Mouse (Mus musculus) heart, postnatal 4 days (tissue): ENCODE results near the gene Rassf7. TPM values are rescaled to one million over a fixed set of nuclear protein-coding genes. Genes with fewer than 3 reads are reported as not detected.

ENCODE experiments used
- DNase-seq: peaks from one replicate; pipeline ENCODE4 v3.0.0; 2021
- total RNA-seq, 2 experiments: library from RNA; stranded (reverse); gene quantifications; 2 replicates each; pipeline ENCODE4 v1.2.3; 2021

Gene Rassf7
- total RNA-seq, result 1 to 10 TPM; 4.1 to 6.1 TPM

DNA sequence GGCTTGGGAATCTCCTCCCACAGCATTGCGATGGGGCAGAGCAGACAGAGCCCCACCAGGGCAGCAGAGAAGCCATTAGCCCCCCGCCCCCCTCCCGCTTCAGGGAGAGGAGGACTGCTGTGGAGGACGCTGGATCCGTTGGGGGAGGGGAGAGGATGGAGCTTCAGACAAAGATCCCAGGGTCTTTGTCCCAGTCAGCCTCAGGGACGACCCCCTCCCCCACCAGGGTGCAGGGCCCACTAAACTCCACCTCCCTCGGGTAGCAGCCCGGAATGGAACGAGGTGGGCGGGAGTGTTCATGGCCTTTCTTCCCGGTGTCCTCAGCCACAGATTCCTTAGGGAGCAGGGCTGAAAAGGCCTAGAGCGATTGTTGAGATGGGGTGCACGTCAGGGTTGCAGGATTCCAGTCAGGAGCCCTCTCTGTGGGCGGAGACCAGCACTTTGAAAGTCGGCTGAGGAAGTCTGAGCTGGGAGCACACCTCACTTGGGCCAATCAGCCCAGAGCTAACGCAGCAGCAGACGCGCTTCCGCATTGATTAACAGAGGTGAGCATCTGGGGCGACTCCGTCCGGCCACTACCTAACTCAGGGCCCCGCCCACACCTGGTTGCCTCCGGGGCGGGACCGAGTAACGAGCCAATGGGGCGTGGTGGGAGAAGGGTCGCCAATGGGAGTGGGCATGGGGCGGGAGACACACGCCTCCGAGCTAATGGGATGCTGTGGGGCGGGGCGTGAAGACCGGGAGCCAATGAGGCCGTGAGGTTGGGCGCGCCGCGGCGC is at the start of gene Rassf7:
Gene Rassf7 (plus strand): TSS at position 760 of the 779 bp plus-strand sequence.
- DNase-seq, result peak; percentile 91

DNA sequence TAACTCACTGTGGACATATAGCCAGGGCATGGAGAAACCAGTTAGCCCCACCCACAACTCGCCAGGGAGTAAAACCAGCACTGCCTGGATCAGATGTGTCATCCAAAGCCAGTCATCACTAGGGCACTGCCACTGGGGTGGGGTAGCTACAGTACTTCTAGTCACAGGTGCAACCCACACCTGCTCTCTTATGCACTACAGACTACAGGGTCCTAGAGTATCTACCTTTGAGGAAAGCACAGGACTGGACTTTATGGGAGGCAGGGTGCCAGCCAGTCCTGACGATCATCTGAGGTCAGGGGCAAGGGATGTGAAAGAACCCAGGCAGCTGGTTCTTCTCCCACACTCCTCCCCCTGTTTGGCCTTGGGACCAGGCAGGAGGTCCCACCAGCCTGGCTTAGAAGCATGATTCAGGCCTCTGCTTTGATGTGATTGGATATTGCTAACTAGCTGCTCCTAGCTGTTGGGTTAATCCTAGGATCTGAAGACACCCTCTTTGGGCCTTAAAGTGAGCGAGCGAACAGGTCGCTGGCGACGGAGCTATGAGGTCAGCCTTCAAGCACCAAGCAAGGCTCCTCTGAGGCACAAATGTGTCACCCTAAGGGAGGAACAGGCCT is 47.7 kb upstream of the Rassf7 start:
- peak; percentile 50 for DNase-seq

DNA sequence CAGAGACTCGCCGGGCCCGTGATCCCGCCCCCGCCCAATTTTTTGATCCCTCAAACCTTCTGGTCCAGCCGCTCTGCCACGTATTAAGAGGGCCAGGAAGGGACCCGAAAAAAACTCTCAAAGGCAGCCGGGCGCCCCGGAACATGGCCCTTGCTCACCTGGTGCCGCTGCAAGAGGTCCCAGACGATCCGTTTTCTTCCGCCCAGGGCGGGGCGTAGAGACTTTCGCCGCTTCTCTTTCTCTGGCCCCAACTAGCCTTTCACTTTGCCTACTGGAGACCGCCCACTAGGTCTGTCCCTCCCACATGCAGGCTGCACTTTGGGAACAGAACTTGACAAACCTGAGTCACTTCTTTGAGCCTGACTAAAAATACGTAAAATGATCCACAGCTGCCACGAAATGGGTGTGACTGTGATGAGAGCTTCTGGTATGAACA is 47.1 kb upstream of the Rassf7 start:
- peak; percentile 62 for DNase-seq

DNA sequence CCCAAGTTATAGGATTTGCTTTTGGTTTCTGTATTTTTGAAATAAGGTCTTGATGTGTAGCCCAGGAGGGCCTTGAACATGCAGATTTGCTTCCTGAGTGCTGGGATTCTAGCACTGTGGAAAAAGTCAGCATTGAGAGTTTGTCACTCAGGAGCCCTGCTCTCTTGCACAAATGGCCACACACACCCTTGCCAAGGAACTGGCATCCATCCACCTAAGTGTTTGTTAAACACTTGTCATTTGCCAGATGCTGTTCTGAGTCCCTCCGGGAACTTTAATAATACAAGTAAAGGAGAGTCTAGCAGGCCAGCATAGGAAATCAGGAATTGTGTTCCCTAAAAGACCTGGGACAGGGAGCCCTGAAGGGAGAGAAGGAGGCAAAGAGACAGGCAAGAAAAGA is 46.4 kb upstream of the Rassf7 start:
- DNase-seq, result no peak

DNA sequence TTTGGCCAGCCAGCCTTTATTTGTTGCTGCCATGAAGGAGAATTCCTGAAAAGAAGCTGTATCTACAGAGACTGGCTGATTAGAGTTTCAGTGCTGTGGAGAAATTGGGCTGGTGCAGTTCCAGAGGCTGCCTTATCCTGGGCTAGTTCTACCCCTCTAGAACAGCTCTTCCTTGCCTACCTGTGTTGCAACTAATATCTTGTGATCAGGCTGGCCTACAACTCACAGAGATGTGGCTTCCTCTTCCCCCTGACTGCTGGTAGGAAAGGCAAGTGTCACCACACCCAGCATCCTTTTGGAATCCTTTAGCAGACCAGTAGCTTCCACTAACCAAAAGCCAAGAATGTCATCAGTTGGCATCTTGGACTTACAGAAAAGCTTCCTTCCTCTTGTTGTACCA is 45.8 kb upstream of the Rassf7 start:
- no peak for DNase-seq

DNA sequence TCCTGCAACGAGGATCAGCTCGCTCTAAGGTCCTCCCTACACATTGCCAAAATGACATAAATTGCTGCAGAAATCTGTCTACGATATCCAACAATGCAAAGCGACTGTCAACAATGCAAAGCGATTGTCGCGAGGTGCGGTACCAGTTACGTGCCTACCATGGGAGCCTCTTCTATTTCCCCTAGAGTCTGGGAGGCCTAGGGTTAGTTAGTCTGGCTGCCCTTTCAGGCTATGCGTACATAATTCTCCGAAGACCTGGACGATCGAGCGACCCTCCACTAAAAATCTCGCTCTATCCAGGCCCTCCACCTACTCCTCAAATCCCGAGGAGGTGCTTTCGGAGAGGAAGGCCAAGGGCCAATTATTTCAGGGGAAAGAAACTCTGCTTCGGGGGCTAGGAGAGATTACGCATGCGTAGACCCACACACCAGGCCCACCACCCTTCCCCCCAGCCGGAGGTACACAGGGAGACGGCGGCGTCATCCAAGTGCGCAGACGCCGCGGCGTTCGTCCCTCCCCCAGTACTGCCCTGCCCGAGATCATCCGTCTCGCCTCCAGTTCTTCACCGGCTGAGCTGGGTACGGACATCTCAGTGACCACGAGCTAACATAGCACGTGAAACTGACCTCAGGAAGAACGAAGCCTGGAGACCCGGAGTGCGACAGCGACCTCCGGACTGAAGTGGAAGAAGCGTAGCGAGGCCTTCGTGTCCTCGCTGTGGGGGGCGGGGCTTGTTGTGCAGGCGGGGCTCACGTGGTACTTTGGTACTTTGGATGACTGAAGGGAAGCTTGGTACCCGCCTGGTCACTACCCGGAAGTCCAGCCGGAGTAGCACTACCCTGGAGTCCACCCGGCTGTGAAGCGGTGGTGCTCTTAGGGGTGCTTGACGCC is 43.3 kb upstream of the Rassf7 start, which contains the start of gene Rnh1:
Gene Rnh1 (minus strand): TSS at position 742 of the 891 bp plus-strand sequence.
- DNase-seq, result peak; percentile 92

DNA sequence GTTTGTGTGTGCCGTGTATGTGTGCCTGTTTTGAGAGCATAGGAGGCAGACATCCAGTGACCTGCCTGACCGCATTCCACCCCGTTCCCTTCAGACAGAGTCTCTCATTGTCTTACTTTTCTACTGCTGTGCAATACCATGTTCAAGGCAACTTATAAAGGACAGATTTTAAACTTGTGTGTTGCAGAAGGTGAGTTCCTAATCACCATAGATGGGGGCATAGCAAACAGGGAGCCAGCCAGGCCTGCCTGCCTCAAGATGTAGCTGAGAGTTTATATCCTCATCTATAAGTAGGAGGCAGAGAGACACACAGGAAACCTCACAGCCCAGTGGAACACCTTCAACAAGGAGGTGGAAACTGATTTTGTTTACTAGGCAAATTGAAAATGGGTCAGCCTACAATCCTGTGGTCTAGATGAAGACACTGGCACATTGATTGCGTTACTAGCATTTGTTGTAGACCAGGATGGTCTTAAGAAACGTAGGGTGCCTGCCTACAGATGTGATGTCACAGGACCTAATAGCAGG is 42.3 kb upstream of the Rassf7 start:
- DNase-seq, result no peak

DNA sequence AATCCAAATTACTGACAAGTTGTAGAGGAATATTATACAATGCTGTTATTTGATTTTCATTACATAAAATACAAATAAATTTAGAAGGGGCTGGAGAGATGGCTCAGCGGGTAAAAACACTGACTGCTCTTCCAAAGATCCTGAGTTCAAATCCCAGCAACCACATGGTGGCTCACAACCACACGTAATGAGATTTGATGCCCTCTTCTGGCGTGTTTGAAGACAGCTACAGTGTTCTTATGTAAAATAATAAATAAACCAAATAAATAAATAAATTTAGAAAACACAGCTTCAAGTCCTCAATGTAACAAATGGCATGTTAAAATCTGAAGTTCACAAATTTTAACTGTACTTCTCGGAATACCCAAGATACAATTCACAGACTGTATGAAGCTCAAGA is 40.6 kb upstream of the Rassf7 start:
- DNase-seq, result no peak

DNA sequence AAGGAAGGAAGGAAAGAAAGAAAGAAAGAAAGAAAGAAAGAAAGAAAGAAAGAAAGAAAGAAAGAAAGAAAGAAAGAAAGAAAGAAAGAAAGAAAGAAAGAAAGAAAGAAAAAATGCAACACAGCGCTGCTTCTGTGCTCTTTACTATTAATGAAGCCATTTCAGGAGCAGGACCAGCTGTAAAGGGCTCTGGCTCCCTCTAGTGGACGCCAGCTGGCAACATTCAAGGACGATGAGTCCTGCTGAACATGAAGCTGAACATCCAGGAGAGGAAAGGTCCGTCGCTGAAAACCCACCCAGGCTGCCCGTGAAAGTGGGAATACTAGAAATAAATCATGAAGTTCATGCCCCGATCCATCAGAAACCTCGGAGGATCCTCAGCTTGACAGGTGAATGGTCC is 39.5 kb upstream of the Rassf7 start:
- DNase-seq, result peak; percentile 91

DNA sequence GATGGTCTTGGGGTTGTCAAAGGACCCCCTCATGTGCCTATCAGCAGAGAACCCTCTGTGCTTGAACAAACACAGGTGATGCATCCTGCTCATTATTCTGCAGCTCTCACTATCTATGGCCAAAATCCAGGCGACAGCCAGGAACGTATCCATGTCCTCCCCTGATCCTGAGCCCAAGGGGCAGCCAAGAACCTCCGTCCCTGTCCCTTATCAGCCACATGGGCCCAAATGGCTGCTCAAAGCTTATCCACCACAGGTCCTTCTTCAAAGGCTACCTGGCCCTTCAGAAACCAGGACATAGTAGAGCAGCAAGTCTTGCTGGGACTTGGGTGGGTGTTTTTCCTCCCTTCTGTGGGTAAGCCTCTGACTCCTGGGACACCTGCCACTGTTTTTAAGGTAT is 27.5 kb upstream of the Rassf7 start:
- DNase-seq, result no peak

DNA sequence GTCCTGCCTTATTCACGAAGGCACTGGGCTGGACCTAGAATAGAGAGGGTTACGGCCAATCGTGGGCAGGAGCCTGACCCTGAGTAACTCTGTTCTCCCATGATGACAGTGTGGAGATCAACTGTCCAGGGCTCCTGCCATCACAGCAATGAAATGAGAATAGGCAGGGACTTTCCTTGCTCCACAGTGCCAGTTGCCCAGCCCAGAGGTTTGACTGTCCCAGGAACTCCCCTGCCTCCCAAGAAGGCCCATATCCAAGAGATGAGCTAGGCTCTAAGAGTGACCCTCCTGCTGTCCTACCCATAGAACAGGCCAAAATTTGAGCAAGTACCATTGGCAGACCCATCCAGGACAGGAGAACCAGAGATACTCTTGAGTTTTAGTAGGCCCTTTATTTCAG is 26.9 kb upstream of the Rassf7 start:
- DNase-seq, result no peak

DNA sequence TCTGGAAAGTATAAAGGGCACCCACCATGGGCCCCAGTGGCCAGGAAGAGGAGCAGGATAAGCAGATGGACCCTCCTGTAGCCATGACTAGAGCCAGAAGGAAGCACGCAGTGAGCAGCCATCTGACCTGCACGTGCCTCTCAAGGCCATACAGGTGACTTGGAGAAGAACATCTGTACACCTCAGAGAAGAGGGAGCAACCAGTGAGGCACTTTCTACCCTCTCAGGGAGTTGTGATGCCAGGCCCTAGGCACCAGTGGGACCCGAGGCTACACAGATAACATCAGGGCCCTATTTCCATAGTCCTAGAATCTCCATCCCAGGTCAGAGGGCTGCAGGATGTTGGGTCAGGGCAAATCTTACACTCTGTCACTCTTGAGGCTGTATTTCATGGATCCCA is 25.4 kb upstream of the Rassf7 start:
- no peak for DNase-seq

DNA sequence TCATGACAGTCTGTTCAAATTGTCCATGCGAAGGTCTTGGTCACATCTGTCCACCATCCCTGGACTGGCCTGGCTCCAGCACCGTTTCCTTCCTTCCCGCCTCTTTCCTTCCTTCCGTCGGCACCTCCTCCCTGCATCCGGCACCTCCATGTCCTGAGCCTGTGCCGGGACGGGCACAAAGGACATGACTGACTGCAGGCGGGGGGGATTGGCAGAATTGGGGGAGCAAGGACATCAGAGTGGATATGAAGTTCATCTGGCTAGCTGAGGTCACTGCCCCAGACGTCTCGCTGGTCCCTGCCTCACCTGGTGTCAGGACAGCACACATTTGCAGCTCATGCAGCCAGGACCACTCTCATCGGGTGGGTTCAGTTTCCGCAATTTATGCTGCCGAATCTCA is 24.6 kb upstream of the Rassf7 start:
- DNase-seq, result peak; percentile 49

DNA sequence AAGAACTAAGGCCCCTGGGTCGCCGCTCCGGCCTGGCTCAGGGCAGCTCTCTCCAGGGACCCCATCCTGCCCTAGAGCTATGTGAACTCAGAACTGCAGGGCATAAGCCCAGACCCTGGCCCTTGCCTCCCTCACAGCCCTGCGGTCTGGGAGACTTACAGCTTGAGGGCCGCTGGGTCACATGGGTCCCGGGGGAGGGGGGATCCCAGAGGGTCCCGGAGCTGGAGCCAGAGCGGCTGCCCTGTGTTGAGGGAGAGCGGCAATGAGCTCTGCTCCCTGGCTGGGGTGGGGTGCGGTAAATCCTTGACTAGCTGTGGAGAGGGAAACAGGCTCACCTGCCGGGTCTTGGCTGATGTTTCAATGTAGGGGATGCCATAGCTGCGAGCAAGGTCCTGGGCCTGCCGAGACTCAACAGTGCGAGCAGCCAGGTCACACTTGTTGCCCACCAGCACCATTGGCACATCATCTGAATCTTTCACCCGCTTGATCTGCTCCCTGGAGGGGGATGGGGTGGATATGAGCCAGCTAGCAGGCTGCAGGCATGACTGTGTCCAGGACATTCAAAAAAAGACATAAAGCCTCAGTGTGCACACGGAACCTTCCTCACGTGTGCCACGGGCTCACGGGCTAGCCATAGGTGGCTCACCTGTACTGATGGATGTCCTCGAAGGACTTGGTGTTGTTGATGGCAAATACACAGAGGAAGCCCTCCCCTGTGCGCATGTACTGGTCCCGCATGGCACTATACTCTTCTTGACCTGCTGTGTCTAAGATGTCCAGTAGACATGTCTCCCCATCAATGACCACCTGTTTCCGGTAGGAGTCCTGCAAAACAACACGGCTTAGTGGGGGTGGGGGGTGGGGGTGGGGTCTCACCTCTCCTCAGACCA is 23.6 kb upstream of the Rassf7 start:
- no peak for DNase-seq

DNA sequence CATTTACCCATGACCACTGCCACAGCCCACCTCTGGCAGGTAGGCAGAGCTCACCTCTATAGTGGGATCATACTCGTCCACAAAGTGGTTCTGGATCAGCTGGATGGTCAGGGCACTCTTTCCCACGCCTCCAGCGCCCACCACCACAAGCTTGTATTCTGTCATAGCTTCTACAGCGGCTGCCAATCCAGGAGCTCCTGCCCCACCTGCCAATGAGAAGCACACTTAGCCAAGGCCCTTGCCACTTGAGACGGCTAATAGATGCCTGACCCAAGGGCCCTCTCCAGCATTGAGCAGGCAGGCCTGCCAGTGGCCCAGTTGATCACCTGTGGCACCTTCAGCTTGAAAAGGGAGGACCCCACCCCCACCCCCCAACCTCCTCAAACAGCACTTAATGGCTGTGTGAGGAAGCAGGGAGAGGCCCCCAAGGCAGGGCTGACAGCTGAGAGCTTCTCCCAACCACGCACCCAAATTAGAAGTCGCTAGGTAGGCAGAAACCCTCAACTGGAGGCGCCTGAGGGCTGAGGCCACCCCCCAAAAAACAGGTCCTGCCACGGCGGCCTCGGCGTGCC is 22.8 kb upstream of the Rassf7 start:
- DNase-seq, result no peak

DNA sequence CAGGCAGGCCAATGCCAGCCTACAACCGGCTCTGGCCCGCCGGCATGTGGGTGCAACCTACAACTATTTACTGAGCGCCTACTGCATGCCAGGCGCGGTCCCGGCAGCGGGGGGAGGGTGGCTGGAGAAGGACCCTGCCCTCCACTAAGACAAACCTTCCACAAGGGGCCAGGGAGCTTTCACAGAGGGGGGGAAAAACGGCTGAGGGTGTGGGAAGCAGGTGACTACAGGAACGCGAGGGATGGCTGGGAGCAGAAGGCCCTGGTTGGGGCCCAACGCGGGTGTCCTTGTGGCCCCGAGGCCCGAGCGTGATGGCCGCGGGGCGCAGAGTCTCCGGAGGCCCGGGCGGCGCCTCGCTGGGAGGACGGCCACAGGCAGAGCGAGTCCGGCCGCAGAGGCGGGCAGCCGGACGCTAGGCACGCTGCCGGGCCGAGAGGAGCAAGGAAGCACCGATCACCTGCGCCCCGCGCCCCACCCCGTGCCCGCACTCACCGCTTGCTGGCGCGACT is 22.3 kb upstream of the Rassf7 start:
- peak; percentile 54 for DNase-seq

DNA sequence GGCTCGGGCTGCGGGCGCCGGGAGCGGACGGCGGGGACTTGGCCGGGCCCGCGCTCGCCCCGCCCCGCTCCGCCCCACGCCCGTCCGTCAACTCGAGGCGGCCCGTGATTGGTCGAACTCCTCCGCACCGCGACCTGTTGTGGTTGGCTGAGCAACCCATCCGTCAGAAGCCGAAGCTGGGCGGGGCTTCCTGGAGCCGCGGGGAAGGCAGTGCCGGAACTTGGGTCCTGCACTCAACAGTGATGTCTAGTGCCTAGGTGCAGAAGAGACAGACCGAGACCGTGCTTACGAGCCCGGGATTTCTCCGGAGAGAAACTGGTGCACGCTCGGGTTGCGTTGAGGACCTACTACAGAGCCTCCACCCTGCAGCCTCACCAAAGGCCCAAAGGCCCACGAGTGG is 21.7 kb upstream of the Rassf7 start, which contains the start of the genes Hras and Lrrc56:
Gene Hras (minus strand): TSS at position 58 of the 400 bp plus-strand sequence.
Gene Lrrc56 (plus strand): TSS at position 210 of the 400 bp plus-strand sequence.
- peak; percentile 99 for DNase-seq

DNA sequence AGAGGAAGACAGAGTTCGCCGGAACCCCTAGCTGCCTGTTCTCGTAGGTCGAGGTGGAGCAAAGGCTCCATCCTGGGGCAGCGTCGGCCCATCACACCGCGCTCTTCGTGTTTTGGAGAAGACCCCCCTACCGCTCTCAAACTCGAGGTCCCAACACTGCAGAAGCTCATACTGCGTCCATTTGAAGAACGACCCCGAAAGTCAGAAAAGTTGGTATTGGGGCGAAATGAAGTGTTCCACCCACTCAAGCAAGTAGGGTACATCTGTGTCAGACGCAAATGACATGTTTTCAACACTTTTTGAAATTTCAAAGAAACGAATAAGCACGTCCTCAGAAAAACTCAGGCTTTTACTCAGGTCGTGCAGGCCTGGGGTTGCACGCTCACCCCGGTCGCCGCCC is 21.3 kb upstream of the Rassf7 start:
- DNase-seq, result no peak

DNA sequence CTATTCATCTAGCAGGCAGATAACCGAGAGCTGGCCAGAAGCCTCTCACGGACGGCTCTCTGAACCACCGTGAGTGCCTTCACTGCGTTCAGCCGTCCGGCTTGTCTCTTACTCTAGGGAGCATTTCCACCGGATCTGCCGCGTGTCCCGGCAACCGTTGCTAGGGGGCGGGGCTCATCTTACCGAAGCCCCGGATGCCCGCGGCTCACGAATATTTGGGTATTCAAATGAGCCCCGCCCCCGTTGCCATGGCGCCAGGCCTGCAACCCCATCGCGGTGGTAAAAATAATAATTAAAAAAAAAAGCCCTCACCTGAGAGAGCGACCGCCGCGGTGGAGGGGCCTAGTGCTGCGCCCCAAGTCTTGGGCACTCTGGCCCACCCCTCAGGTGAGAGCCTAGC is 20.8 kb upstream of the Rassf7 start:
- peak; percentile 91 for DNase-seq

DNA sequence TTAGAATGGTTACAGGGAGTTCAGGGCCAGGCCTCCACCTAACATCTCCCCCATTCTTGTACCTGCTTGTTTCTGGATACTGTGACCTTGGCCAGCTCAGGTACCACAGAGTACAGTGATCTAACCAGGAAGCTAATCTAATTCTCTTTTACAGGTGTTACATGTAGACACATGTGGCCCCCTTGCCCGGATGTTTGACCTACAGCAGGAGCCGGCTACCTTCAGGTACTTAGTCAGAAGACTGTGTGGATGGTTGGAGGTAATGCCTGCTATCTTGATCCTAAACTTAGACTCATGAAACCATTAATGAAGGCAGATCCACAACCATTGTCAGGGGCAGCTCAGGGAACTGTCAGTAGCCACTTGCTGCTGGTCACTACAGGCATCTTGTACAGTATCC is 19.9 kb upstream of the Rassf7 start:
- no peak for DNase-seq
